20 mouse cellular contexts compared by ENCODE assay signal in genomic region chr13:58292811-58293210, GRCm38 (mm10). TPM values are rescaled to one million over a fixed set of nuclear protein-coding genes. Genes with fewer than 3 reads are reported as not detected.
DNase-seq lines count a peak whose midpoint lies in the region; ATAC-seq and TF ChIP-seq lines count a peak whose summit lies in the region.
"Had no signal": no experiment of that assay in that cellular context is flagged by ENCODE, and none has a peak within 500 bp of the region (broad histone marks: within the 10 kb centered on the region; RNA-seq: fewer than 3 reads in every experiment).

No protein-coding gene starts in this region.

- no peak overlapping the region for H3K4me2 ChIP-seq in forebrain, embryonic 12.5 days
- H3K4me2 ChIP-seq in forebrain, embryonic 15.5 days (replicated peaks), result no peak overlapping the region
- H3K4me2 ChIP-seq in midbrain, embryonic 14.5 days (ENCODE audit: low read length), result no peak overlapping the region
- no peak overlapping the region for H3K4me2 ChIP-seq in midbrain, embryonic 15.5 days
- H3K4me2 ChIP-seq in stomach, postnatal 0 days (replicated peaks; ENCODE audit: low read depth), result no peak overlapping the region
- H3K4me2 ChIP-seq: heart, embryonic 12.5 days had no signal

- H3K36me3 ChIP-seq in forebrain, embryonic 12.5 days (replicated peaks), result no peaks in the 10 kb centered on the region
- H3K36me3 ChIP-seq in forebrain, embryonic 15.5 days, result no peaks in the 10 kb centered on the region
- H3K36me3 ChIP-seq in midbrain, embryonic 14.5 days (ENCODE audit: control insufficient read depth, insufficient read depth, low read length), result no peaks in the 10 kb centered on the region
- H3K36me3 ChIP-seq in midbrain, embryonic 15.5 days (replicated peaks), result no peaks in the 10 kb centered on the region
- no peaks in the 10 kb centered on the region for H3K36me3 ChIP-seq in stomach, postnatal 0 days (ENCODE audit: control insufficient read depth, insufficient read depth, low read length)
- H3K36me3 ChIP-seq: heart, embryonic 12.5 days had no signal

- H3K9ac ChIP-seq in forebrain, embryonic 12.5 days, result peak overlapping the region; percentile 8; the same call in 1 of the 2 replicates
- H3K9ac ChIP-seq in forebrain, embryonic 15.5 days (replicated peaks), result no peak overlapping the region
- no peak overlapping the region for H3K9ac ChIP-seq in midbrain, embryonic 14.5 days (replicated peaks; ENCODE audit: low read length)
- H3K9ac ChIP-seq in midbrain, embryonic 15.5 days, result no peak overlapping the region
- no peak overlapping the region for H3K9ac ChIP-seq in stomach, postnatal 0 days (ENCODE audit: low read length)
- H3K9ac ChIP-seq: heart, embryonic 12.5 days had no signal

- H3K9me3 ChIP-seq in forebrain, embryonic 12.5 days, result no peaks in the 10 kb centered on the region
- no peaks in the 10 kb centered on the region for H3K9me3 ChIP-seq in forebrain, embryonic 15.5 days
- no peaks in the 10 kb centered on the region for H3K9me3 ChIP-seq in midbrain, embryonic 14.5 days (ENCODE audit: control insufficient read depth, low read length)
- H3K9me3 ChIP-seq in midbrain, embryonic 15.5 days, result no peaks in the 10 kb centered on the region
- no peaks in the 10 kb centered on the region for H3K9me3 ChIP-seq in stomach, postnatal 0 days (ENCODE audit: control insufficient read depth, low read length)
- H3K9me3 ChIP-seq: heart, embryonic 12.5 days had no signal

- no peak for TF ChIP-seq EP300 in stomach, postnatal 0 days (optimal IDR thresholded peaks at IDR 0.05)

- peak; percentile 11 for DNase-seq in midbrain, embryonic 14.5 days
- DNase-seq in embryo, embryonic 11.5 days (ENCODE audit: low read depth, low spot score), result peak; percentile 31
- peak; percentile 77 for DNase-seq in retina, embryonic 14.5 days (ENCODE audit: low spot score)
- DNase-seq in stomach, postnatal 0 days (ENCODE audit: low spot score), result no peak
- no peak for DNase-seq in kidney, adult 18-20 months
- DNase-seq: cerebellum, adult 11-12 months; cerebellum, postnatal 36 days; heart, postnatal 4 days; liver; lung, adult 2 months had no signal

- WGBS in forebrain, embryonic 12.5 days, result 17% methylated on average over 5 of the region's 5 CpGs
- 21% methylated on average over 5 of the region's 5 CpGs for WGBS in forebrain, embryonic 15.5 days
- WGBS in midbrain, embryonic 14.5 days, result 14% methylated on average over 5 of the region's 5 CpGs
- WGBS in midbrain, embryonic 15.5 days, result 21% methylated on average over 5 of the region's 5 CpGs
- 42% methylated on average over 5 of the region's 5 CpGs for WGBS in stomach, postnatal 0 days

- H3K4me1 ChIP-seq in forebrain, embryonic 12.5 days, result peaks cover 8% of the 10 kb centered on the region
- no peaks in the 10 kb centered on the region for H3K4me1 ChIP-seq in forebrain, embryonic 15.5 days
- H3K4me1 ChIP-seq in midbrain, embryonic 14.5 days (ENCODE audit: control insufficient read depth, insufficient read depth, low read length), result no peaks in the 10 kb centered on the region; the same call in 1 of the 2 replicates
- H3K4me1 ChIP-seq in midbrain, embryonic 15.5 days, result no peaks in the 10 kb centered on the region
- no peaks in the 10 kb centered on the region for H3K4me1 ChIP-seq in stomach, postnatal 0 days (replicated peaks; ENCODE audit: control insufficient read depth, insufficient read depth)

- no peaks in the 10 kb centered on the region for H3K27me3 ChIP-seq in forebrain, embryonic 12.5 days
- no peaks in the 10 kb centered on the region for H3K27me3 ChIP-seq in forebrain, embryonic 15.5 days
- H3K27me3 ChIP-seq in midbrain, embryonic 14.5 days (ENCODE audit: control insufficient read depth, insufficient read depth, low read length), result no peaks in the 10 kb centered on the region
- no peaks in the 10 kb centered on the region for H3K27me3 ChIP-seq in midbrain, embryonic 15.5 days (replicated peaks)
- no peaks in the 10 kb centered on the region for H3K27me3 ChIP-seq in stomach, postnatal 0 days (ENCODE audit: control insufficient read depth, insufficient read depth, low read length)
- H3K27me3 ChIP-seq: Patski had no signal

- no peak for TF ChIP-seq CTCF in stomach, postnatal 0 days (IDR thresholded peaks at IDR 0.05; ENCODE audit: low read depth)

- no peak overlapping the region for H3K27ac ChIP-seq in forebrain, embryonic 12.5 days
- no peak overlapping the region for H3K27ac ChIP-seq in forebrain, embryonic 15.5 days (replicated peaks)
- no peak overlapping the region for H3K27ac ChIP-seq in midbrain, embryonic 14.5 days (replicated peaks; ENCODE audit: low read depth, low read length)
- no peak overlapping the region for H3K27ac ChIP-seq in midbrain, embryonic 15.5 days
- H3K27ac ChIP-seq in stomach, postnatal 0 days (replicated peaks), result no peak overlapping the region
- H3K27ac ChIP-seq: kidney, postnatal 0 days; macrophage had no signal

- ATAC-seq in forebrain, embryonic 12.5 days (ENCODE audit: low FRiP score), result 0 out of 2 replicates have a peak, but pooled peaks have one; percentile 51
- no peak for ATAC-seq in forebrain, embryonic 15.5 days (replicated peaks)
- no peak for ATAC-seq in midbrain, embryonic 14.5 days (ENCODE audit: low FRiP score, low TSS enrichment)
- ATAC-seq in midbrain, embryonic 15.5 days (replicated peaks), result no peak
- no peak for ATAC-seq in stomach, postnatal 0 days (ENCODE audit: low FRiP score, low TSS enrichment)
- ATAC-seq: intestine, embryonic 16.5 days; Patski had no signal

- no peak overlapping the region for H3K4me3 ChIP-seq in forebrain, embryonic 12.5 days (replicated peaks)
- H3K4me3 ChIP-seq in forebrain, embryonic 15.5 days, result no peak overlapping the region
- no peak overlapping the region for H3K4me3 ChIP-seq in midbrain, embryonic 14.5 days (replicated peaks; ENCODE audit: low read depth, low read length)
- no peak overlapping the region for H3K4me3 ChIP-seq in midbrain, embryonic 15.5 days
- H3K4me3 ChIP-seq in stomach, postnatal 0 days (ENCODE audit: low read depth, low read length), result no peak overlapping the region
- H3K4me3 ChIP-seq: erythroblast, embryonic 14.5 days; heart, embryonic 12.5 days; myocyte had no signal

RNA-seq across cellular contexts. Expression of gene Gkap1, which starts 17.3 kb away (rescaled TPM):
- polyA plus RNA-seq in forebrain, embryonic 12.5 days (2016; fragmentation: Nextera tagmentation; extraction: Ambion mirVana), result 40.7 and 48.6 TPM in 2 replicates
- polyA plus RNA-seq in forebrain, embryonic 15.5 days (2015; fragmentation: Nextera tagmentation; extraction: Ambion mirVana), result 23.8 and 30.3 TPM in 2 replicates
- polyA plus RNA-seq in midbrain, embryonic 14.5 days (2014; fragmentation: Nextera tagmentation; extraction: Ambion mirVana), result 25.2 TPM in 2 replicates
- 30.7 and 32.6 TPM in 2 replicates for polyA plus RNA-seq in midbrain, embryonic 15.5 days (2015; fragmentation: Nextera tagmentation; extraction: Ambion mirVana)
- 14.0 and 14.8 TPM in 2 replicates for polyA plus RNA-seq in stomach, postnatal 0 days (2015; fragmentation: Nextera tagmentation; extraction: Ambion mirVana)

Comparison
In these comparisons a context has a peak if more than half of its experiments do, and no peak if none do; other contexts are left out.
1. DNase-seq: peak in midbrain, embryonic 14.5 days (single experiment), embryo, embryonic 11.5 days (single experiment) and retina, embryonic 14.5 days (single experiment); none in stomach, postnatal 0 days (single experiment) and kidney, adult 18-20 months (single experiment).